Mouse (Mus musculus) lung, postnatal 4 days (tissue): ENCODE results near the gene Ccnq.
A peak's percentile ranks its signal among the peaks of the same experiment; 100 is the strongest.
"Not testable (repeated sequence)": the region's sequence is repeated elsewhere in the genome, so short reads cannot be mapped to it uniquely, and the experiment has no call there.

Experiments used
- DNase-seq, 2 experiments: peaks; one replicate each; pipeline ENCODE4 v3.0.0; 2021

Ccnq gene

GRCm38 (mm10) chr11:78761086-78761485 lies 9.6 kb upstream of the Ccnq start:
- DNase-seq = no peak

GRCm38 (mm10) chr11:78755299-78755698 lies 3.8 kb upstream of the Ccnq start:
- no peak for DNase-seq

- not testable (repeated sequence) for DNase-seq
Measured at GRCm38 (mm10) chr11:78754177-78754576, 2.6 kb upstream of the Ccnq start.

- no peak for DNase-seq
Measured at GRCm38 (mm10) chr11:78753183-78753582, 1.7 kb upstream of the Ccnq start.

GRCm38 (mm10) chr11:78751843-78752203 lies 294 bp upstream of the Ccnq start:
- no peak for DNase-seq

GRCm38 (mm10) chr11:78746264-78746663 lies 5.3 kb downstream of the Ccnq start:
- no peak for DNase-seq

GRCm38 (mm10) chr11:78745475-78745874 lies 6.1 kb downstream of the Ccnq start:
- DNase-seq = peak; percentile 19 to 52

- DNase-seq = peak; percentile 14 to 65
Measured at GRCm38 (mm10) chr11:78742461-78742860, 9.1 kb downstream of the Ccnq start.

GRCm38 (mm10) chr11:78741958-78742357 lies 9.6 kb downstream of the Ccnq start:
- DNase-seq = no peak

- DNase-seq = no peak
Measured at GRCm38 (mm10) chr11:78739361-78739760, 12.2 kb downstream of the Ccnq start.

- no peak for DNase-seq
Measured at GRCm38 (mm10) chr11:78736877-78737408, 14.6 kb downstream of the Ccnq start.

GRCm38 (mm10) chr11:78735168-78735567 lies 16.4 kb downstream of the Ccnq start:
- no peak for DNase-seq

- no peak for DNase-seq
Measured at GRCm38 (mm10) chr11:78732619-78733018, 18.9 kb downstream of the Ccnq start.

GRCm38 (mm10) chr11:78730902-78731301 lies 20.6 kb downstream of the Ccnq start:
- DNase-seq = peak in 1 of 2 experiments; percentile 5

- no peak for DNase-seq
Measured at GRCm38 (mm10) chr11:78728041-78728440, 23.5 kb downstream of the Ccnq start.

- DNase-seq = no peak
Measured at GRCm38 (mm10) chr11:78726366-78726765, 25.2 kb downstream of the Ccnq start.

GRCm38 (mm10) chr11:78724792-78725191 lies 26.7 kb downstream of the Ccnq start:
- DNase-seq = peak; percentile 21 to 33

GRCm38 (mm10) chr11:78721419-78721818 lies 30.1 kb downstream of the Ccnq start:
- DNase-seq = peak; percentile 7 to 22

- no peak for DNase-seq
Measured at GRCm38 (mm10) chr11:78717655-78718054, 33.9 kb downstream of the Ccnq start.

GRCm38 (mm10) chr11:78708642-78709041 lies 42.9 kb downstream of the Ccnq start:
- no peak for DNase-seq

GRCm38 (mm10) chr11:78706026-78706425 lies 45.5 kb downstream of the Ccnq start:
- DNase-seq = no peak

GRCm38 (mm10) chr11:78703085-78703484 lies 48.4 kb downstream of the Ccnq start:
- DNase-seq = no peak

- no peak for DNase-seq
Measured at GRCm38 (mm10) chr11:78702319-78702718, 49.2 kb downstream of the Ccnq start.
